Mouse (Mus musculus) heart, adult 2 months (tissue): ENCODE measurements around the gene Olfr1246.

ENCODE experiments used
- CTCF ChIP-seq: fragments of 200-600 bp; IDR thresholded peaks from 2 replicates; pipeline ENCODE4 v1.8.1; 2022; ENCODE audit warnings: antibody characterized with exemption, mild to moderate bottlenecking, moderate library complexity
- EP300 ChIP-seq: fragments of 200-500 bp; IDR thresholded peaks from 2 replicates; pipeline ENCODE4 v1.6.1; 2011; ENCODE audit warnings: low read depth, low read length, control low read depth; ENCODE audit not compliant: insufficient read depth
- POLR2A ChIP-seq: fragments of 200-500 bp; IDR thresholded peaks from 2 replicates; pipeline ENCODE4 v1.6.1; 2011; ENCODE audit warnings: mild to moderate bottlenecking, low read depth, low read length, control low read depth; ENCODE audit not compliant: insufficient read depth

- TF ChIP-seq CTCF (no peak), POLR2A (no peak), EP300 (no peak)
Observed at GRCm38 (mm10) chr2:89634883-89635282, 41.9 kb upstream of the Olfr1246 start, which contains the start of gene Olfr1249.
